Mouse (Mus musculus) liver (tissue): ENCODE measurements at regions not wholly inside any gene's neighbourhood (a gene's known extent, or its start where the extent isn't known, plus 50 kb on each side); places are given as distances from the start of the nearest gene placed in this dataset.

Experiments
- DNase-seq: peaks from one replicate; pipeline ENCODE4 v3.0.0-alpha.2; 2020; ENCODE audit warnings: mixed read lengths

GRCm38 (mm10) chr1:63828174-63828844 lies 59.2 kb upstream of the 4933402D24Rik start:
- no peak for DNase-seq

- no peak for DNase-seq
These were observed 51.7 kb upstream of the 4933402D24Rik start for GRCm38 (mm10) chr1:63820614-63821270.

DNA sequence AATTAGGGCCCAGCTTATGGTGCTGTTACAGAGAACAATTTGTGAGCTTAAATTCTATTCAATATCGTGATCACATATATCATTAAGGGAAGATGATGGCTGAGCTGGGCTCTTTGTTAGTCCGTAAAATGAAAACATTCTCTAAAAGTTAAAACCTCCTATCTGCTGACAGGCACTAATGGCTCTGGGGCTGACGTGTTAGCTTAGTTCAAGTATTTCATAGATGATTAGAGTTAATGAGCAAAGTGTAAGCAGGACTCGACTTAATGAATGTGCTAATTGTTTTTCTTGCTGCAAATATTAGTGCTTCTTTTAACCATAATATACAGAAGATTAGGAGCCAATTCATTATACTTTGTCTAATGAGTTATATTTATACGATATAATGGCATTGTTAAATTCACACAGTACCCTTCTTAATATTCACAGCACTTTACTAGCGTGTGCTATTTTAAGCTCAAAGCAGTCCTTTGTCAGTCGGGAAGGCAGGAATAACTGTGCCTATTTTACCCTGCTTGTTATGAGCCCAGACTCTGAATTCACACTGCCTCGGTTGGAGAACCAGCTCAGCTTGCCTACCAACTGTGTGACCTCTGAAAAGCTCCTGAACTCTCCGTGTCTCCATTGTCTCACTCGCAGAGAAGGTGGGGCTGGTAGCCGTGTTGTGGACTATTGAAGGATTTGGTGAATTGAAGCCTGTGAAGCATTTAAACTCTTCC lies 50.6 kb upstream of the 4933402D24Rik start:
- no peak for DNase-seq
